Mouse (Mus musculus) lung, adult 2 months (tissue): ENCODE results near the gene Smyd3.

Source experiments
- CTCF ChIP-seq: fragments of 200-500 bp; IDR thresholded peaks from 2 replicates; pipeline ENCODE4 v1.5.1; 2011; ENCODE audit warnings: mild to moderate bottlenecking, low read length, control low read depth; ENCODE audit not compliant: insufficient read depth
- POLR2A ChIP-seq: fragments of 200-500 bp; IDR thresholded peaks from 2 replicates; pipeline ENCODE4 v1.6.1; 2011; ENCODE audit warnings: low read depth, mild to moderate bottlenecking, control low read depth, low read length, borderline replicate concordance; ENCODE audit errors: extremely low read depth

GRCm38 (mm10) chr1:178991045-178991444 is 526.8 kb downstream of the Smyd3 start:
- no peak for TF ChIP-seq POLR2A
- TF ChIP-seq CTCF = no peak
